Mouse (Mus musculus) liver, embryonic 14.5 days (tissue): ENCODE results near the gene Cd59a. TPM values are rescaled to one million over a fixed set of nuclear protein-coding genes. Genes with fewer than 3 reads are reported as not detected.

Experiments
- ATAC-seq: fragments of 200-750 bp; cut with Nextera tagmentation; 2 replicates; pipeline ENCODE4 v1.8.0; 2017; ENCODE audit warnings: moderate number of reproducible peaks, mild to moderate bottlenecking, moderate library complexity; ENCODE audit not compliant: insufficient read depth
- DNase-seq, 3 experiments: peaks; one replicate each; pipeline ENCODE4 v3.0.0-alpha.2; 2012 to 2013; ENCODE audit warnings: low read depth in 3 of 3, low spot score in 3 of 3
- H3K27ac ChIP-seq: fragments of 300-500 bp; sonication (generic); 2 replicates; pipeline ENCODE4 v1.5.1; 2014; ENCODE audit warnings: moderate library complexity, mild to moderate bottlenecking, control low read depth, inconsistent platforms
- H3K27me3 ChIP-seq: fragments of 300-500 bp; sonication (generic); 2 replicates; pipeline ENCODE4 v1.6.1; 2014; ENCODE audit warnings: mild to moderate bottlenecking, low read length, moderate library complexity; ENCODE audit not compliant: control insufficient read depth, insufficient read depth
- H3K36me3 ChIP-seq: fragments of 300-500 bp; sonication (generic); replicated peaks from 2 replicates; pipeline ENCODE4 v1.6.1; 2014; ENCODE audit warnings: low read depth; ENCODE audit not compliant: control insufficient read depth, insufficient read depth
- H3K4me1 ChIP-seq, 2 experiments: fragments of 200-500 bp in 1 of 2; fragments of 300-500 bp in 1 of 2; sonication (generic) in 1 of 2; replicated peaks; 2 replicates each; pipeline ENCODE4 v1.6.1; 2012 to 2014; ENCODE audit warnings: antibody characterized with exemption in 1 of 2, inconsistent platforms in 1 of 2, low read length in 1 of 2; ENCODE audit not compliant: control insufficient read depth in 2 of 2, insufficient read depth in 2 of 2
- H3K4me2 ChIP-seq: fragments of 300-500 bp; sonication (generic); 2 replicates; pipeline ENCODE4 v1.6.1; 2014; ENCODE audit warnings: low read depth, mild to moderate bottlenecking, control low read depth, moderate library complexity
- H3K4me3 ChIP-seq, 2 experiments: fragments of 200-500 bp in 1 of 2; fragments of 300-500 bp in 1 of 2; sonication (generic) in 1 of 2; 2 replicates each; pipeline ENCODE4 v1.5.1; 2012 to 2014; ENCODE audit warnings: low read depth in 2 of 2, low read length in 2 of 2, mild to moderate bottlenecking in 2 of 2, control low read depth in 1 of 2, inconsistent platforms in 1 of 2, moderate library complexity in 1 of 2; ENCODE audit not compliant: insufficient read depth in 1 of 2
- H3K9ac ChIP-seq: fragments of 300-500 bp; sonication (generic); replicated peaks from 2 replicates; pipeline ENCODE4 v1.6.1; 2014; ENCODE audit warnings: mild to moderate bottlenecking, control low read depth, moderate library complexity
- H3K9me3 ChIP-seq: fragments of 300-500 bp; sonication (generic); 2 replicates; pipeline ENCODE4 v1.6.1; 2016; ENCODE audit warnings: low read length, mixed read lengths; ENCODE audit not compliant: control insufficient read depth
- CTCF ChIP-seq: IDR thresholded peaks from 2 replicates; pipeline ENCODE4 v1.5.1; 2016; ENCODE audit warnings: antibody characterized with exemption, low read depth, control low read depth
- EP300 ChIP-seq: IDR thresholded peaks from 2 replicates; pipeline ENCODE4 v1.6.1; 2016; ENCODE audit warnings: antibody characterized with exemption, low read depth
- WGBS: fragments of 180-500 bp; shearing (Covaris S2); extraction: QIAGEN DNeasy Blood & Tissue Kit; methylation state at CpG from one replicate; pipeline ENCODE4 v1.1.7; 2014; ENCODE audit not compliant: insufficient replicate concordance; 5-methylcytosine and 5-hydroxymethylcytosine counted together
- polyA plus RNA-seq, 2 experiments: library from polyadenylated mRNA; depleted of rRNA in 1 of 2; stranded (reverse) in 1 of 2; unstranded in 1 of 2; fragments of >200 nt; fragmentation: Nextera tagmentation in 1 of 2; extraction: Ambion mirVana in 1 of 2; gene quantifications; 2 replicates each; pipeline versions ENCODE4 v1.2.1 to v1.2.3; 2012 to 2014

Cd59a gene
- polyA plus RNA-seq, 2 experiments, result 41.3 to 94.7 TPM

DNA sequence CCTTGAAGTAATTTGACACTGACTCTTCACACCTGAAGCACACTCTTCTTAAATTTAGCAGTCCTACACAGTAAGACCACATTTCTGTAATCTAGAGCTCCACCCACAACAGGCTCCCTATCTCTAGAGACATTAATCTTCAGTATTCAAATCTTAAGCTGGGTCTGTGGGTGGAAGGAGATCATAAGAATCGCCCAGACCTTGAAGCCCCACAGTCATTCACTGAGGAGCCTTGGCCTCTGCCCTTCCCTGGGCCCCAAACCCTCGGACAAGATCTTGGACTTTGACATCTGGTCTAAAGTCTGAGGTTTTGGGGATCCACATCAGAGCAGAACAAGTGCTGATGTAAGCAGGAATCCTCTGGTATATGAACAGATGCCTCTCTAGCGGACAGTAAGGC is 27.9 kb downstream of the Cd59a start:
- TF ChIP-seq EP300 (peak; percentile 68), CTCF (no peak)
- peak; percentile 24 for ATAC-seq

DNA sequence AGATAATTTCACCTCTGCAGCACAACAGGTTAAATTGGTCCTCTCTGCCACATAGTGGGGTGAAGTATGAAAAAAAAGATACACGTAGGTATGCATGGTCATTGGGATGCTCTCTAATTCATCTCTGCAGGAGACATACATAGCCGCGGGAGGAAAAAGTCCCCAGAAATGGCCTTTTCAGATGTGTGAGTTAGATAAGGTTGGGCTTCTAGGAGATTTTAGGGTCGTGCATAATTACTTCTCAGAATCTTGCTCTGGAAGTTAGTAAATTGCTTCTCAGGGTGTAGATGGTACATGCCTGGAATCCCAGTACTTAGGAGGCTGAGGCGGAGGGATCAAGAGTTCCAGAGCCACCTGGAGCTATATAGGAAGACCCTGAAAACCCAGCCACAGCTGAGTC is 28.5 kb downstream of the Cd59a start:
- 39% methylated on average over 5 of the region's 5 CpGs for WGBS
- ATAC-seq (no peak), DNase-seq (peak in 1 of 3 experiments; percentile 66)
- Histone ChIP-seq H3K9me3 (no peaks in the 10 kb centered on the region), H3K4me1 (peaks cover 39 to 46% of the 10 kb centered on the region in 2 experiments), H3K4me2 (peak overlapping the region; percentile 98), H3K36me3 (no peaks in the 10 kb centered on the region), H3K27me3 (peaks cover 6% of the 10 kb centered on the region), H3K9ac (peak overlapping the region; percentile 100), H3K27ac (peak overlapping the region; percentile 97), H3K4me3 (peak overlapping the region in 1 of 2 experiments; percentile 93; a peak in 2 of 4 replicates)
- TF ChIP-seq EP300 (no peak), CTCF (no peak)

More for the DNA sequence above, 27.9 kb downstream of the Cd59a start:
- no peaks in the 10 kb centered on the region for H3K36me3 ChIP-seq
- peak; percentile 55 to 69 (median 60) for DNase-seq
- H3K9me3 ChIP-seq, result no peaks in the 10 kb centered on the region
- peak overlapping the region; percentile 98 for H3K4me2 ChIP-seq
- H3K4me1 ChIP-seq, result peaks cover 38 to 41% of the 10 kb centered on the region in 2 experiments
- H3K9ac ChIP-seq, result peak overlapping the region; percentile 100
- peak overlapping the region; percentile 56 to 93 for H3K4me3 ChIP-seq
- peaks cover 6% of the 10 kb centered on the region for H3K27me3 ChIP-seq
- 25% methylated on average over 3 of the region's 3 CpGs for WGBS
- H3K27ac ChIP-seq, result peak overlapping the region; percentile 97

DNA sequence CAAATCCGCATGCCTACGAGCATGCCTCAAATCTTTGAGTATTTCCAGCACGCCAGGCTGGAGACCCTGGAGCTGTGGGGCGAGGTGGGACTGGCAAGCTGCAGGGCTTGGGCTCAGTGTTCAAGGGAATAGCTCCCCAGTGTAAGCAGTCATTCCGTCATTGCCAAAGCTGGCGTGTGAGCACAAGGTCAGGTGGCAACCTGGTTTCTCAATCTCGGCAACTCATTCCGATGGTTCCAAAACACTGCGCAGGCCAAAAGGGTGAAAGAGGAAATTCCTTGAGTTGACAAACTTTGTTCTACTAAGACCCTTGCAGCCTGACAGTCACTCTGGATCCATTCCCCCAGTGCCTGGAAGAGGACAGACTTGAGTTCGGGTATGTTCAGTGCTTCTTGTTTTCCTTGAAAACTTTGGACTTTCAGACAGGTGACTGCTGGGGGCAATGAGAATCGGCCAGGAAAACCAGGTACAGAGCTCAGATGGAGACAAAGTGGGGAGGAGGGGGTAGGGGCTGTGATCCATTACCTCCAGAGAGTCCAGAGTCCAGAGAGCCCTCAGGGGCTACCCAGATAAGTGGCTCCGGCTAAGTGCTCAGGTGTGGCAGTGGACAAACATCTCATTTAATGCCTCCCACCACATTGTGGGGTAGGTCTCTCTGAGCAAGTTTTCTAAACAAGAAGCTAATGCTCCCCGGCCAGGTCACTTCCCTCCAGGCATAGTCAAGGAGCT is 33.4 kb downstream of the Cd59a start:
- DNase-seq (no peak), ATAC-seq (no peak)
- Histone ChIP-seq H3K4me3 (no peak overlapping the region), H3K4me2 (no peak overlapping the region; the same call in 1 of the 2 replicates), H3K4me1 (peaks cover 29 to 42% of the 10 kb centered on the region in 2 experiments), H3K36me3 (no peaks in the 10 kb centered on the region), H3K9ac (peak overlapping the region; percentile 32), H3K27ac (no peak overlapping the region), H3K9me3 (no peaks in the 10 kb centered on the region), H3K27me3 (peaks cover 9% of the 10 kb centered on the region)
- no peak for TF ChIP-seq CTCF
- TF ChIP-seq EP300, result no peak
- WGBS, result 78% methylated on average over 13 of the region's 13 CpGs

DNA sequence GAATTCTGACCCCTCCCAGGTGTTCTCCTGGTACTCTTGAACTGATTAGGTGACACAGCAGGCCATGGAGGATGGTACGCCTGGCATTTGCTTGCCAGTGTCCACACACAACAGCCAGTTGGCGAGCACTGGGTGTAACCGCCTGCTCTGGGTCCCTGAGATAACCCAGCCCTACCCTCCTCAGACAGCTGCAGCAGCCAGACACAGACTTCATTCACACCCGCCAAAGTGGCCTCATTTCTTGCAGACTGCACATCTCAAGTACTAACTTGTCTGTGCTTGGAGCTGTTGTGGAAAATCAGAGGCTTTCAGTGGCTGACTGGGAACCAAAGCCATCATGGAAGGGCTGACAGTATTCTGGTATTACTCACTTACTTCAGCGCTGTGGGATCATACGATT is 34.6 kb downstream of the Cd59a start:
- H3K27ac ChIP-seq, result peak overlapping the region; percentile 93
- H3K4me3 ChIP-seq, result peak overlapping the region in 1 of 2 experiments; percentile 19; a peak in 2 of 4 replicates
- peaks cover 24 to 37% of the 10 kb centered on the region in 2 experiments for H3K4me1 ChIP-seq
- 33% methylated on average over 6 of the region's 6 CpGs for WGBS
- H3K9me3 ChIP-seq, result no peaks in the 10 kb centered on the region
- peak overlapping the region; percentile 68 for H3K4me2 ChIP-seq
- DNase-seq, result peak; percentile 69 to 92 (median 76)
- peaks cover 9% of the 10 kb centered on the region for H3K27me3 ChIP-seq
- no peaks in the 10 kb centered on the region for H3K36me3 ChIP-seq
- TF ChIP-seq CTCF, result no peak
- TF ChIP-seq EP300, result peak; percentile 94
- peak overlapping the region; percentile 55 for H3K9ac ChIP-seq
- ATAC-seq, result peak; percentile 99

DNA sequence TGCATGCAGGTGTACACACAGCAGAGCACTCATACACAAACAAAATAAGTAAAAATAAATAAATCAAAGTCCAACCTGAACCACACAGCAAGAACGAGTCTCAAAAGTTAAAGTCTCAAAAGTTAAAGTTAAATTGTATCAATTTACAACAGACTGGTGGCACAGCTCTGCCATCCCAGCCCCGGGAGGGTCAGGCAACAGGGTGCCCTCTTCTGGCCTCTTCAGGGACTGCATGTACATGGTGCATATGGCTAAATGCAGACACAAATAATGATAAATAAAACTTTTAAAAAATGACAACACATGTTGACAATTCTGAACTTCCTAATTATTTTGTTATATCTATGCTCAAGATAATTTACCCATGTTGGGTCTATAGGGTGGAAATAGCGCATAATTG is 35.4 kb downstream of the Cd59a start:
- TF ChIP-seq EP300, result peak; percentile 50
- TF ChIP-seq CTCF, result peak; percentile 96
- no peaks in the 10 kb centered on the region for H3K36me3 ChIP-seq
- no peak for ATAC-seq
- no peaks in the 10 kb centered on the region for H3K9me3 ChIP-seq
- 42% methylated on average over 3 of the region's 3 CpGs for WGBS
- peaks cover 24 to 37% of the 10 kb centered on the region in 2 experiments for H3K4me1 ChIP-seq
- DNase-seq, result peak in 1 of 3 experiments; percentile 56
- peak overlapping the region; percentile 55 for H3K9ac ChIP-seq
- H3K4me3 ChIP-seq, result no peak overlapping the region
- H3K27ac ChIP-seq, result peak overlapping the region; percentile 93
- H3K4me2 ChIP-seq, result peak overlapping the region; percentile 68
- H3K27me3 ChIP-seq, result peaks cover 9% of the 10 kb centered on the region
